Mouse (Mus musculus): ENCODE data around the gene Pik3c2g. TPM values are rescaled to one million over a fixed set of nuclear protein-coding genes. Genes with fewer than 3 reads are reported as not detected.

Pik3c2g gene
- total RNA-seq, 2 experiments from 2014 or later, result 0.16 TPM; not detected in 1

DNA sequence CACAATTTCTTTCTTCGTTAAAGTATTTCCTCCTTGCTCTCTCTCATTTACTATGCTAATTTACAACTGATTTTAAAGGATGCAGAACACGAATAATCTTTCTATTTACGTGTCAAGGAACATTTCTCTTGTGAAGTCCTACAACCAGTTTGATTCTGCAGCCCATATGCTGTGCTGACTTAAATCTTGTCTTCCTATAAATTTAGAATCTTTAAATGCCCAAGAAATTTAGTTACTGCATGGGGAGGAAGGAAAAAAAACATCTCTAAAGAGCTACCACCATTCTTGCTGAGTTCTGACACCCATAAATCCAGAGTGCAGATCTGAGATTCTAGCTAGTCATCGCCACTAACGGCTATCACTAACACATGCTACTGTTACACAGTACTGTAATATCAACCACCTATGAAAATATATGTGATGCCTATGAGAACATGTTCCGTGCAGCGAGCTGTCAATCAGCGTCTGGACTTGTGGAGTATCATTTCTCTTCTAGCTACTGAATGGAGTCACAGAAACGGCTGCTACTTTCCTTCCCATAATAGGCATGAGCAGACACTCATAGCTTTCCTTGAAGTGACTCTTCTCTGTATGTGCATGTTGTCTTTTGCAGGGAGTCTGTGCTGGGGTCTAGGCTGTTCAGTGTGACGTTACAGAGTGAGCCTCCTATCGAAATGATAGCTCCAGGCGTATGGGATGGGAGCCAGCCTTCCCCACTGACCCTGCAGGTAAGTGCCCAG is 155.8 kb downstream of the Pik3c2g start:
- H3K27ac ChIP-seq, result peak overlapping the region; percentile 75
- intact Hi-C loops (cut with DNase I), result no loop called here
- no peak for DNase-seq (ENCODE audit: extremely low spot score in 1 of 2, low spot score in 2 of 2)

DNA sequence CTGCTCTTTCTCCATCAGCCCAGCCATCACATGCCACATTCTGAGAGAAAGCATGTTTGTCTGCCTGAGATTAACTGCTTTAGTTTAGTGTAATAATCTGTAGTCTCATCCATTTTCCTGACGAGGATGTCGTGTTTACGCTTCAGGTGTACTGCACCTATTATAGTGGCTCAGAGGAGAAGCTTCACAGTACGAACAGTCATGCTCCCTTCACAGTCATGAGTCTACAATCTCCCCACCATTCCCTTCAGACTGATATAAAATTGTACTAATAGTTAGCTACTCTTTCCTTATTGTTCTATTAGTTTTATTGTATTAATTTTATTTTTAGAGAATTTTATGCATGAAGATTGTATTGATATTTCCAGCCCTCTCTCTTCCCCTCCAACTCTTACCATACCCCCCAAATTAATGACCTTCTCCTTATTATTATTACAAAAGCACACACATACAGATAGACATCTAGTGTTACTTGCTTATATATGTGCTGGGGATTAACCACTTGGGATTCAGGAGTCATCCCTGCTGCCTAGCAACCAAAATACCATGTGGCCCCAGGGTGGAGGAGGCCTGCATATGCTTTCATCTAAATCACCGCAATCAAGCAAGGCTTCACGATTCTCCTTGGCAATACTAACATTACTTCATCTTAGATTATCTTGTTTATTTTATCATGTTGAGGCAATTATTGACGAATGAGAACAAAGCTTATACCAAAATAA is 159.9 kb downstream of the Pik3c2g start:
- no peak overlapping the region for H3K4me3 ChIP-seq
- TF ChIP-seq CTCF (IDR thresholded peaks at IDR 0.05), result no peak
- no peak for DNase-seq (ENCODE audit: extremely low spot score in 1 of 2, low spot score in 2 of 2)
- no peak overlapping the region for H3K27ac ChIP-seq
- intact Hi-C loops (cut with DNase I), result no loop called here

More for the DNA sequence above, 155.8 kb downstream of the Pik3c2g start:
- TF ChIP-seq CTCF (IDR thresholded peaks at IDR 0.05), result no peak
- H3K4me3 ChIP-seq, result no peak overlapping the region

DNA sequence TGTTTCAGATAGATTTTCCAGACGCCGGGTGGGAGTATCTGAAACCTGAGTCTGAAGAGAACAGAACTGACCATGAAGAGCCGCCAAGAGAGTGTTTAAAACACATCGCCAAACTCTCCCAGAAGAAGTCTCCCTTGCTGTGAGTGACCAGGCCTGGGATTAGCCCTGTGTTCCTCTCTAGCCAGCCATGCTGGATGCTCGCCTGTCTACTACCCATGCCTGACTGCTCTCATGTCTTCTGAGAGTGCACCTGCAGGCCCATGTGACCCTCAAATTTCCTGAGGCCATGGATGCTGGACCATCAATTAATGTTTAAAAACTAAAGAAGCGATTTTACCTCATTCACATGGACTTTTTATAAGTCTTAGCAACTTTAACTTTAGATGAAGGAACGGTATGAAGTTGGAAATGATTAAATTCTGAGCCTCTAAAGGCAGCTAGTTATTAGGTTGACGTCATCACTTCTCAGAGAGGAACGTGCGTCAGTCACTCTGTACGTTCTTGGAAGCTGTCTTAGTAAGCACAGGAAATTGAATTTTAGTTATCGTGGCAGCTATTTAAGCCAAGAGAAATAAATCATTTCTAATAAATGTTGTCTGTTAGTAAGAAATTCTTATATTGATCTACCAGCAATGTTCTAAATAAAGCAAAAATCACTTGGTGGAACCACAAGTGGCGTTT is 161.2 kb downstream of the Pik3c2g start:
- intact Hi-C loops (cut with DNase I), result no loop called here
- Histone ChIP-seq H3K4me3 (no peak overlapping the region), H3K27ac (no peak overlapping the region)
- no peak for TF ChIP-seq CTCF (IDR thresholded peaks at IDR 0.05)
- DNase-seq (ENCODE audit: extremely low spot score in 1 of 2, low spot score in 2 of 2), result no peak

DNA sequence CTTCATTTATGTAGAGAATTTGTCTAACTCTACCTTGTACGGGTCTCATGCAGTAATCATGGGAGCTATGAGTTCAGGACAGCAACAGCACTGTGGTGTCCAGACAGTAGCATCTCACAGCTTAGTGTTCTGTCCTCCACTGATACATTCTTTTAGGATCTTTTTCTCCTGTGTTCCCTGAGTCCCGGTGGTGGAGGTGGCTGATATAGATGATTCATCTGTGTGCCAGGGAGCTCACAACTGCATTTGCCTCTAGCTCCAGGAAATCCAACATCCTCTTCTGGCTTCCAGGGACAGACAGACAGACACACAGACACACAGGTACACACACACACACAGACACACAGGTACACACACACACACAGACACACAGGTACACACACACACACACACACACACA is 163.6 kb downstream of the Pik3c2g start:
- Histone ChIP-seq H3K27ac (peak overlapping the region; percentile 21; the same call in 1 of the 2 replicates), H3K4me3 (no peak overlapping the region)
- DNase-seq (ENCODE audit: extremely low spot score in 1 of 2, low spot score in 2 of 2), result no peak
- TF ChIP-seq CTCF (IDR thresholded peaks at IDR 0.05), result no peak
- intact Hi-C loops (cut with DNase I), result no loop called here

DNA sequence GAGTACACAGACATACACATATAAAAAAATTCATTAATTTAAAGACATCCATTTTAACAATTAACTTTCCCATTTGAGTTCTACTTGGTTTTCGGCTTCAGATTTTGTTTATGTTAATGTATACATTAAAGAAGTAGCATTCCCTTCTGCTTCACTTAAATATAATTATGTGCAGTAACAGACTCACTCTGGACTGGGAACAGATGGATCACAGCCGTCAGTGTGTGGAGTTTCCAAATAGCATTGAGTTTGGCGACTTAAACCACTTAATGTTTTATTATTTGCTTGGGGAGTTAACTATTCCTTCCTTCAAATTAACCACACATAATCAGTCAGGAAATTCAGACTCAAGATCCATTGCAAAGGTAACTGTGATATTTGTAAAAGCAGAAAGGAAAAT is 164.0 kb downstream of the Pik3c2g start:
- intact Hi-C loops (cut with DNase I), result no loop called here
- TF ChIP-seq CTCF (IDR thresholded peaks at IDR 0.05), result no peak
- DNase-seq (ENCODE audit: extremely low spot score in 1 of 2, low spot score in 2 of 2), result no peak

DNA sequence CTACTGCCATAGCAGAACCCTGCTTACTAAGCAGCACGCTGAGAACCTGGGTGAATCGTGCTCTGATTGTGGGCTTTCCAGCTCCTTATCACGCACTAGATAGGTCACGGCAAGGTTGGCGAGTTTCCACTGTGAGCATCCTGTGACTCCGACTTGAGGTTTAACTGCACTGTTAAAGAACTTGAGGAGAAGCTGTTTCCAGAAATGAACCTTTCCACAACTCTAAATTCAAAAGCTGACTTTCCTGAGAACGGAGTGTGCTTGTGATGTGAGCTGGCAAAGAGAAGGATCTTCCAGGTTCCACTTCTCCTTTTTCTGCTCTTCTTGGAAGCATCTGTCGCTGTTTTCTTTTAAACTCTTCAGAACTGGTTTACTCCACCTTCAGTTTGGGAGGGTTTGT is 170.9 kb downstream of the Pik3c2g start:
- TF ChIP-seq CTCF (IDR thresholded peaks at IDR 0.05), result no peak
- no peak overlapping the region for H3K4me3 ChIP-seq
- intact Hi-C loops (cut with DNase I), result no loop called here

More for the DNA sequence above, 164.0 kb downstream of the Pik3c2g start:
- peak overlapping the region; percentile 36; the same call in 1 of the 2 replicates for H3K27ac ChIP-seq
- no peak overlapping the region for H3K4me3 ChIP-seq

DNA sequence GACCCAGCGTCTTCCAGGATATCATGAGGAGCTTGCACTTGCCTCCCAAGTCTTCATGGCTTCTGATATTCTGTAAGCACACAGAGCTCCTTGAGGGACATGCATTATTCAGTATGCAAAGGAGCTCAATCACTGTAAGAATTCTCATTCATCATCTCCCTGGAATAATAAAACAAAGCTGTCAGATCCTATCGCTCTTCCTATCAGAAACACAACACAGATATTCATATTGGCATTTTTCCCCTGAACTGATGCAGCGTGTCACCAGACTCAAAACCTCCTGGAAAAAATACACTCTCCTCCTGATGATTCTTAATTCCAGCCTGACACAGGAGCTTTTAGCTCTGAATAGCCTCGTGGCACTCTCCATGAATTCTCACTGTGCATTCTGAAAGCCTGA is 174.0 kb downstream of the Pik3c2g start:
- Histone ChIP-seq H3K27ac (no peak overlapping the region), H3K4me3 (no peak overlapping the region)
- DNase-seq (ENCODE audit: extremely low spot score in 1 of 2, low spot score in 2 of 2), result no peak
- intact Hi-C loops (cut with DNase I), result loop anchor here (10.0 kb wide), 1 partner anchor 664 kb away; the partner anchor contains the start of gene Plekha5
- TF ChIP-seq CTCF (IDR thresholded peaks at IDR 0.05), result no peak

More for the DNA sequence above, 170.9 kb downstream of the Pik3c2g start:
- DNase-seq (ENCODE audit: extremely low spot score in 1 of 2, low spot score in 2 of 2), result no peak
- no peak overlapping the region for H3K27ac ChIP-seq

DNA sequence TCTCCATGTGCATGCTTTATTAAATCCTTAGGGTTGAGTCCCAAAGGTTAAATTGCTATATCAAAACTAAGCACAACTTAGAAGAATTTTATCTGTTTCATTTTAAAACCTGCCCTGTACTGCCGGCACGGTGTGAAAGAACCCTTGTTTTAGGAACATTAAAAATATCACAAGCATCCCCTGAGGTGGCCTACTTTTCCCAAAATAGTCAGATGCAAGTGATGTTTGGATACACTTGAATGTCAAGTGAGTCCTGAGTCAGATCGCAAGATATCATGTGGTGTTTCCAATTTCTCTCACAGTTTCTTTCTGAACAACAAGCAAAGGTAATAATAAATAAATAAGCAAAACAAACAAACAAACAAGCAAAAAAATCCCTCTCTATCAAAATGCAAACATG is 177.4 kb downstream of the Pik3c2g start:
- Histone ChIP-seq H3K4me3 (no peak overlapping the region), H3K27ac (no peak overlapping the region)
- TF ChIP-seq CTCF (IDR thresholded peaks at IDR 0.05), result no peak
- intact Hi-C loops (cut with DNase I), result loop anchor here (10.0 kb wide), 1 partner anchor 660 kb away; the partner anchor contains the start of gene Plekha5
- no peak for DNase-seq (ENCODE audit: extremely low spot score in 1 of 2, low spot score in 2 of 2)

DNA sequence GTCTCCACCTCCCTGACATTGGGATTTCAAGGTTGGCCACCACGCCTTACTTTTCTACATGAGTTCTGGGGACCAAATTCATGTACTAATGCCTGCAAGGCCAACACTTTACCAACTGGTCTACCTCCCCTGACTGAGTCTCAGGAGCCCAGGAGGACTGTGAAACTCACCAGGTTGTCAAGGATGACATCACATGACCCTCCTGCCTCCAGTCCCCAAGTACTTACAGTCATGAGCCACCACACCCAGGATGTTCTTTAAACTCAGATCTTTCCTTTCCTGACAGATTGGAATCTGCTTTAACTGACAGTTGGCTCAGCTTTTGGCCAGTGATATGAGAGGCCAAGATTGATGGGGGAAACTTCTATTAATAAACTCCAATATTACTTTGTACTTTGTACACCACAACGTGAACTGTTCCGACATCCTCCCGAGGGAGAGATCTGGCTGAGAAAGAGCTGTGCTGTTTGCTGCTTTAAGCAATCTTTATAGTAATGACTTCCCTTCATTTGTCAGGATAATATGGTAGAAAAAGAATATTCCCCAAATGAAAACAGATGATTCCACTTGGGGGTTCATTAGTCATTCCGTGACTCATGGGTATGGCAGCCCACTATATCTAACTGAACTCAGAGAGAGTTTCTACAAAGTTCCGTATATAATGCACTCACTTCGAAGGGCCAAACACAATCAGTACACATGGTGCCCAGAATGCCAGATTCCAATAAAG is 182.9 kb downstream of the Pik3c2g start:
- Histone ChIP-seq H3K27ac (no peak overlapping the region), H3K4me3 (no peak overlapping the region)
- DNase-seq (ENCODE audit: extremely low spot score in 1 of 2, low spot score in 2 of 2), result no peak
- TF ChIP-seq CTCF (IDR thresholded peaks at IDR 0.05), result no peak
- intact Hi-C loops (cut with DNase I), result loop anchor here (10.0 kb wide), 1 partner anchor 655 kb away; the partner anchor contains the start of gene Plekha5

DNA sequence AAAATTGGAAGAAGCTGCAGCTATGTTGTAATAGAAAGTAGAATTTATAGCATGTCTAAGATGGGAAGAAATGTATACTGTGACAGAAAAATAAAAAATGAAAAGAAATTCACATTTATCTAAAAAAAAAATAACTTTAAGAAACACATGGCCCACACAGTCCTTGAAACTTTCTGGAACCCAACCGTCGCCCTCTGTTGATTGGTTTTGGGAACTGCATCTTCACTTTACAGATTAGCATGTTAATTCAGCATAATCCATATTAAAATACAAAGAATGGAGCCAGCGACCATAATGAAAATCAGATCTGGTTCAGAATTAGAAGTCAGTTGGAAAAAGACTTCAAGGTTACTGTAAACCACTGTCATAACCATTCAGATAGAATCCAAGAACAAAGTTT is 183.5 kb downstream of the Pik3c2g start:
- intact Hi-C loops (cut with DNase I), result no loop called here
- peak; percentile 46 for TF ChIP-seq CTCF (IDR thresholded peaks at IDR 0.05)
- Histone ChIP-seq H3K27ac (no peak overlapping the region), H3K4me3 (no peak overlapping the region)
- no peak for DNase-seq (ENCODE audit: extremely low spot score in 1 of 2, low spot score in 2 of 2)

DNA sequence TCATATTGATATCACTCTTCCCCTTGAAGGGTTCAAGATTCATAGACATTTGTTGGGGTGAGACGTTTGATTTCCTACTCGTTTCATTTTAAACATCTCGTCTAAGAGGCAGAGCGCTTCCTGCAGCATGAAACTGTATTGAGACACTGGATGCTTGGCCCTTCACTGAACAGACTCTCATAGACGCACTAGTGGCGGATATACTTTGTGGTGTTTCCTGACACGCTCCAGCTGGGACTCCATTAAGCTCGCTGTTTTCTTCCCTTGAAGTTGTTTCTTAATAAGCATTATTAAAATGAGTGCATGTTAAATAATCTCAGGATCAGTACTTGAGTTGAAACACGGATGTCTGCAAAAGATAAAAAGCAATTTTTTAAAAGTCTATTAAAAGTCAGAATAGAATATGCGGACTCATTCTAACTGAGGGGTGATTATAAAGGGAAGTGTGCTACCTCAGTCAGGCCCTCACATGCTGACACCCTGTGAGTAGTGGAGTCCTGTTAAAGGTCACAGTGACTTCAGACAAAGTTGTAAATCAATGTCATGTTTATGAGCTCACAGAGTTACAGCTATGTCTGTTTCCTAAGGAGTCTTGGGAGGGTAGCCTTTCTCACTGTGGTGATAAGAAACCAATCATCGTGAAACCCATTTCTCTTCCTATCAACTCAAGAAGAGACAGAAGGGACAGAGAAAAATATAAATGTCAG is 190.7 kb downstream of the Pik3c2g start:
- no peak for DNase-seq (ENCODE audit: extremely low spot score in 1 of 2, low spot score in 2 of 2)
- Histone ChIP-seq H3K4me3 (no peak overlapping the region), H3K27ac (no peak overlapping the region)
- TF ChIP-seq CTCF (IDR thresholded peaks at IDR 0.05), result no peak
- intact Hi-C loops (cut with DNase I), result no loop called here
